Mouse (Mus musculus) kidney, postnatal 0 days (tissue): Measurements from ENCODE around the gene Carns1. TPM values are rescaled to one million over a fixed set of nuclear protein-coding genes. Genes with fewer than 3 reads are reported as not detected.

Source experiments
- ATAC-seq: fragments of 200-750 bp; cut with Nextera tagmentation; replicated peaks from 2 replicates; pipeline ENCODE4 v1.8.0; 2017; ENCODE audit warnings: low read depth, moderate number of reproducible peaks, moderate TSS enrichment, moderate library complexity; ENCODE audit not compliant: low FRiP score
- DNase-seq: peaks from one replicate; pipeline ENCODE4 v3.0.0-alpha.2; 2016; ENCODE audit warnings: low spot score
- H3K27ac ChIP-seq: fragments of 300-500 bp; sonication (generic); 2 replicates; pipeline ENCODE4 v1.5.1; 2014; ENCODE audit warnings: mild to moderate bottlenecking
- H3K27me3 ChIP-seq: fragments of 300-500 bp; sonication (generic); 2 replicates; pipeline ENCODE4 v1.6.1; 2014; ENCODE audit warnings: low read length, mixed read lengths; ENCODE audit not compliant: insufficient read depth
- H3K36me3 ChIP-seq: fragments of 300-500 bp; sonication (generic); 2 replicates; pipeline ENCODE4 v1.6.1; 2014; ENCODE audit warnings: low read length, mixed read lengths; ENCODE audit not compliant: insufficient read depth
- H3K4me1 ChIP-seq: fragments of 300-500 bp; sonication (generic); replicated peaks from 2 replicates; pipeline ENCODE4 v1.6.1; 2014; ENCODE audit warnings: antibody characterized with exemption, low read length, mixed read lengths; ENCODE audit not compliant: insufficient read depth
- H3K4me2 ChIP-seq: fragments of 300-500 bp; sonication (generic); 2 replicates; pipeline ENCODE4 v1.6.1; 2014; ENCODE audit warnings: mild to moderate bottlenecking, low read length, moderate library complexity, mixed read lengths
- H3K4me3 ChIP-seq: fragments of 300-500 bp; sonication (generic); replicated peaks from 2 replicates; pipeline ENCODE4 v1.5.1; 2014; ENCODE audit warnings: low read depth, low read length
- H3K9ac ChIP-seq: fragments of 300-500 bp; sonication (generic); 2 replicates; pipeline ENCODE4 v1.6.1; 2014; ENCODE audit warnings: low read depth, low read length
- H3K9me3 ChIP-seq: fragments of 300-500 bp; sonication (generic); replicated peaks from 2 replicates; pipeline ENCODE4 v1.6.1; 2016; ENCODE audit warnings: low read length, inconsistent platforms, mixed read lengths
- CTCF ChIP-seq: IDR thresholded peaks from 2 replicates; pipeline ENCODE4 v1.5.1; 2016; ENCODE audit warnings: antibody characterized with exemption, low read depth, mild to moderate bottlenecking, moderate library complexity
- WGBS: fragments of 180-500 bp; shearing (Covaris S2); extraction: QIAGEN DNeasy Blood & Tissue Kit; methylation state at CpG from one replicate; pipeline ENCODE4 v1.1.7; 2014; 5-methylcytosine and 5-hydroxymethylcytosine counted together
- polyA plus RNA-seq: library from polyadenylated mRNA; unstranded; fragments of >200 nt; fragmentation: Nextera tagmentation; extraction: Ambion mirVana; gene quantifications from 2 replicates; pipeline ENCODE4 v1.2.1, GENCODE M21; 2015

Carns1 gene
- polyA plus RNA-seq, 1 experiment from 2014 or later: 3.3 TPM

DNA sequence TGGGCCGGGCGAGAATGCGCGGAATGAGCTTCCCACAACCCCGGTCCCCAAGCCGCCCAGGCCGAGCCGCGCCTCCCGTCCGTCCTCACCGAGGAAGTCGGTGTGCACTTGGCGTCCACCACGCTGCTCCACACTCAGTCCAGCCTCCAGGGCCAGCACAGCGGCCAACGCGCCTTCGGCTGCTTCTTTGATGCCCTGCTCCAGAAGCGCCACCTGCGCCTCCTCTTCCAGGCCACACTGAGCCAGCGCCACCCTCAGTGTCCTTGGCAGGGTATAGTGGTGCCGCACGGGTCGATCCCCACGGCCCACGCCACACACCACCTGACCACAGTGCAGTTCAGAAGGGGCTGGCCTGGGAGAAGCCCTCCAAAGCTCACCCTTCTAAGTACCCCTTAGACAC, 5.5 kb downstream of the Carns1 start:
- DNase-seq: no peak
- no peaks in the 10 kb centered on the region for H3K27me3 ChIP-seq
- H3K4me1 ChIP-seq: peaks cover 22% of the 10 kb centered on the region
- 8% methylated on average over 27 of the region's 27 CpGs for WGBS
- no peak for TF ChIP-seq CTCF
- H3K9me3 ChIP-seq: no peaks in the 10 kb centered on the region
- peak overlapping the region; percentile 29 for H3K4me3 ChIP-seq
- H3K36me3 ChIP-seq: no peaks in the 10 kb centered on the region
- peak; percentile 29 for ATAC-seq
- H3K27ac ChIP-seq: peak overlapping the region; percentile 81
- H3K9ac ChIP-seq: peak overlapping the region; percentile 71
- H3K4me2 ChIP-seq: peak overlapping the region; percentile 61

DNA sequence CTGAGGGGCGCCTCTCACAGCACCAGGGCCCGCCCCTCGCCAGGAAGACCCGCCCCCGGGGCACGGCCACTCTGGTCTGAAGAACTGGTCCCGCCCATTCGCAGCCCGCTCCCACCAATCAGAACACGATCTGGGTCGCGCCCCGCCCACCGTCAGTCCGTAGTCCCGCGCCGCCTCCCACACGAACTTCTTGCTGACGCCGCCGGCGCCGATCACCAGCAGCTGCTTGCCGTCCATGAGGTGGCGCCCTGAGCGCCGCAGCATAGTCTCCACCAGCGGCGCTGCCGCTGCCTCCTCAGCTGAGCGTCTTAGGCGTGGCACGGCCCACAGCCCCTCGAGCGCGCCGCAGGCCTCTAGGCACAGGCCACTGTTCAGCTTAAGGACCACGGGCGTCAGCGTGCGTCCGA, 5.9 kb downstream of the Carns1 start:
- Histone ChIP-seq H3K4me2 (peak overlapping the region; percentile 61), H3K4me3 (peak overlapping the region; percentile 29), H3K27ac (peak overlapping the region; percentile 81), H3K36me3 (no peaks in the 10 kb centered on the region), H3K27me3 (no peaks in the 10 kb centered on the region), H3K9ac (peak overlapping the region; percentile 71), H3K9me3 (no peaks in the 10 kb centered on the region), H3K4me1 (peaks cover 22% of the 10 kb centered on the region)
- DNase-seq (peak; percentile 100), ATAC-seq (peak; percentile 93)
- TF ChIP-seq CTCF: peak; percentile 96
- under 1% methylated on average over 43 of the region's 43 CpGs for WGBS

- Histone ChIP-seq H3K4me2 (no peak overlapping the region), H3K9me3 (no peaks in the 10 kb centered on the region), H3K4me3 (no peak overlapping the region), H3K36me3 (no peaks in the 10 kb centered on the region), H3K4me1 (peaks cover 26% of the 10 kb centered on the region), H3K27ac (no peak overlapping the region), H3K27me3 (no peaks in the 10 kb centered on the region), H3K9ac (no peak overlapping the region)
- TF ChIP-seq CTCF: no peak
- ATAC-seq (no peak), DNase-seq (no peak)
- 76% methylated on average over 9 of the region's 9 CpGs for WGBS
Measured at GRCm38 (mm10) chr19:4166678-4167476, 8.4 kb downstream of the Carns1 start.

GRCm38 (mm10) chr19:4164721-4165120, 10.6 kb downstream of the Carns1 start:
- H3K36me3 ChIP-seq: peaks cover 17% of the 10 kb centered on the region; the same call in 1 of the 2 replicates
- no peak overlapping the region for H3K9ac ChIP-seq
- peaks cover 5% of the 10 kb centered on the region for H3K4me1 ChIP-seq
- no peak overlapping the region for H3K27ac ChIP-seq
- no peak overlapping the region for H3K4me3 ChIP-seq
- no peak for ATAC-seq
- 79% methylated on average over 2 of the region's 2 CpGs for WGBS
- no peak overlapping the region for H3K4me2 ChIP-seq
- TF ChIP-seq CTCF: no peak
- no peak for DNase-seq
- no peaks in the 10 kb centered on the region for H3K27me3 ChIP-seq
- no peaks in the 10 kb centered on the region for H3K9me3 ChIP-seq

DNA sequence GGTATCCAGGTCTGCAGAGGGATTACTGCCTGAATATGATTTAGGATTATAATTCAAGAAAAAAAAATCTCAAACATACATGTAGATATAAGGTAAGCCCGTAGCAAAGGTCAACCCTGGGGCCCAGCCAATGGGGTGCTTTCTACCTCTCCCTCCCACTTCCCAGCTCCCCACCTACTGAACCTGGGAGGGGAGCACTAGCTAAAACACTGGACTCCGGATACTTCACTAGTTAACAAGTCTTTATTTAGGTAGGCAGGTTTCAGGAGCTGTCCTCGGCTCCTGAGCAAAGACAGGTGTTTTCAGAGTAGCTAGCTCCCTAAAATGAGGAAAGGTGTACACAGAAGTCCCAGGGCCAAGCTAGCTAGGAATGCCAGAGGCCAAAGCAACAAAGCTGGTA, 11.2 kb downstream of the Carns1 start:
- TF ChIP-seq CTCF: no peak
- Histone ChIP-seq H3K27ac (no peak overlapping the region), H3K4me2 (no peak overlapping the region), H3K27me3 (no peaks in the 10 kb centered on the region), H3K9ac (no peak overlapping the region), H3K4me3 (no peak overlapping the region), H3K4me1 (peaks cover 4% of the 10 kb centered on the region; the same call in 1 of the 2 replicates), H3K36me3 (peaks cover 23% of the 10 kb centered on the region), H3K9me3 (no peaks in the 10 kb centered on the region)
- 77% methylated on average over 3 of the region's 3 CpGs for WGBS
- no peak for DNase-seq
- ATAC-seq: no peak

DNA sequence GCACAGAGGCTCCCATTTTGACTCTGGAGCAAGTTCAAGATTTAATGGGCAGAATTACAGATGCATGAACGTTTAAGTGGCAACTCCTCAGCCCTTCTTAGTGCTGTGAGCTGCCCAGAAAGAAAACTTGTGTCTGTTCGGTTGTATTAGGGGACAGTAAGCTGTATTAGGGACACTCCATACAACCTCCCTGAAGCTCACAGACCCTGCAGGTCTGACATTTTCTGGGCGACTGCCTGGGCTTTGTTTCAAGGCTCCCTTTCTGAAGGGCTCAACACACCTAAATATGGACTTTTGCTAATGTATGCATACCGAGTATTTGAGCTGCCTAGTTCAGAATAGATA, 11.8 kb downstream of the Carns1 start:
- WGBS: 36% methylated on average over 4 of the region's 4 CpGs
- DNase-seq (no peak), ATAC-seq (no peak)
- Histone ChIP-seq H3K4me2 (peak overlapping the region; percentile 92), H3K27me3 (no peaks in the 10 kb centered on the region), H3K27ac (no peak overlapping the region), H3K4me3 (peak overlapping the region; percentile 73), H3K4me1 (peaks cover 4% of the 10 kb centered on the region; the same call in 1 of the 2 replicates), H3K36me3 (peaks cover 29% of the 10 kb centered on the region), H3K9ac (no peak overlapping the region), H3K9me3 (no peaks in the 10 kb centered on the region)
- no peak for TF ChIP-seq CTCF
